Mouse (Mus musculus) layer of hippocampus, adult 18-20 months (tissue): ENCODE data around the gene Clec10a. TPM values are rescaled to one million over a fixed set of nuclear protein-coding genes. Genes with fewer than 3 reads are reported as not detected.
A peak's percentile ranks its signal among the peaks of the same experiment; 100 is the strongest.

Source experiments
- DNase-seq, 2 experiments: peaks; one replicate each; pipeline ENCODE4 v3.0.0; 2022; ENCODE audit warnings: low spot score in 2 of 2
- total RNA-seq, 2 experiments: library from RNA; stranded (reverse); gene quantifications; 2 replicates each; pipeline ENCODE4 v1.2.3; 2021

Clec10a gene
- total RNA-seq, 2 experiments from 2014 or later: 0.71 to 0.92 TPM

DNA sequence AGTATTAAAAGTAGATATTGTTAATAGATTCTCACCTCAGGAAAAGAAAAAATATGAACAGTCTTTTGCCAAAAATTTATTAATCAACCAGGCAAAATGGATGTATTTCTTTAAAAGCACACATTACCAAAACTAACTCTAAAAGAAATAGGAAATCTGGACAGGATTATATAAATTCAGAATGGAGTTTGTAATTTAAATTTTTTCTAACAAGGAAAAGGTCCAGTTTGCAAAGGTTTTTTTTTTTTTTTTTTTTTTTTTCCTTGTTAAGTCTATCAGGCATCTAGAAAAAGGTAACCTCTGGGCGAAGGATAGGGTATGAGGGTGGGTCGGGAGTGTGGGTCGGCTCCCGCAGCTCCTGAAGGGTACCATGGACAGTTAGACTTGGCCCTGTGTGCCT is 24.5 kb downstream of the Clec10a start:
- DNase-seq: no peak

DNA sequence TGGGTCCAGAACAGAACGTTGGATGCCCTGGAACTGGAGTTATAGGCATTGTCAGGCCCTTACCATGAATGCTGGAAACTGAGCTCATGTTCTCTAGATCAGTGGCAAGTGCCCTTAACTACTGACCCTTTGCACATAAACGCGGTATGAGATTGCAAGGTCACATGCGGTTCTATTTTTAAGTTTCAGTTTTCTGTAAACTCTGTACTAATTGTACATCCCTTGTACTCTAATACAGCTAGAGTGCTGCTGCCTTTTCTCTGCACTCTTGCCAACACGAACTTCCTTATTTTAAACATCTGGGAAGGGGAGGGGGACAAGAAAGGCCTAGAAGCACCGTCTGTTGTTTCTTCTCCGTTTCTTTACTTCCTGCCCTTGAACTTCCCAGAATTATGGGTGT is 29.1 kb downstream of the Clec10a start:
- DNase-seq: no peak

DNA sequence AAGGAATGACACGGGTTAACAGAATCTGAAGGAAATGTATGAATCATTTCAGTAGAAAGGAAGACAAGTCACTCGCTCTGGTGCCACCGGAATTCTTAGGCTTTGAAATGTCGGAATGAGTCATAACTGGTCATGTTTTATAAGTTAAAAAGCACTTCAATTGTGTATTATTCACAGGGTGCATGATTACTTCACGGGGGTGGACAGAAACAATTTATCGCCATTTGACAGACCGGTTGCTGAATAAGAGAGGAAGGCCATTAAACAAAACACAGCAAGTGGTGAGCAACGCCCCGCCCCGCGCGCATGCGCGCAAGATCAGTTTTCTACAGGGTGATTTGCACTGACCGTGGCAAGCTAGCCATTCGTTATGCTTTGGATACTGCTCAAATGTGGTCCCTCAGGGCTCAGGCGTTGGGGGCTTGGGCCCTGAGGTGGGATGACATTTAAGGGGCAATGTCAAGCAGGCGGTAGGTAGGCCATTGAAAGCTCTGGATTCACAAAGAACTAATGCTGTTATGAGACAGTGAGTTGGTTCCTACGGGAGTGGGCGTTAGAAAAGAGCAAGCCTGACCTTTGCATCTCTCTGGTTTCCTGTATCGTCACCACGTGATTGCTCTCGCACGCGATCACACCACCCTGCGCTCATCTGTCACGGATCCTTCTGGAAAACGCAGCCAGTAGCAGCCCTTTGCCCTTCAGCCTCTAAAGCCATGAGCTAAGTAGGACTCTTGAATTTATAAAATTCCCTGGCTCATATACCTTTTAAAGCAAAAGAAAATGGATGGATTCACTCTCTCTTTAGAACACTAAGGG is 33.5 kb downstream of the Clec10a start:
- DNase-seq: no peak

DNA sequence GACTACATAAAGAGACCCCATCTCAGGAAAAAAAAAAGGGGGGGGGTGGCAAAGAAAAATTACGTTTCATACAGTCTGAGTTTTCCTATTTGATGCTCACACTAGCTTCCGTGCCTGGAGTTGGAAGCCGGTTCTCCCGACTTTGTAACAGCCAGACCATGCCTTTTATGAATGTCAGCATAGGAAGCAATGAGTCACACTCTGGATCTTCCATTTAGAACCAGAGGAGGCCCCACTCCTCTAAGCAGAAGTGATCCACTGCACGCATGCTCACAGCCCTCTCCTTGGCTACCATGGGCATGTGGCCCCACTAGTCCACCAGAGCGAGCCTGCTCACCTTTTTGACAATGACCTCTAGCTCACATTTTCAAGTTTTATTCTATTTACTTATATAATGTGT is 35.2 kb downstream of the Clec10a start:
- no peak for DNase-seq

DNA sequence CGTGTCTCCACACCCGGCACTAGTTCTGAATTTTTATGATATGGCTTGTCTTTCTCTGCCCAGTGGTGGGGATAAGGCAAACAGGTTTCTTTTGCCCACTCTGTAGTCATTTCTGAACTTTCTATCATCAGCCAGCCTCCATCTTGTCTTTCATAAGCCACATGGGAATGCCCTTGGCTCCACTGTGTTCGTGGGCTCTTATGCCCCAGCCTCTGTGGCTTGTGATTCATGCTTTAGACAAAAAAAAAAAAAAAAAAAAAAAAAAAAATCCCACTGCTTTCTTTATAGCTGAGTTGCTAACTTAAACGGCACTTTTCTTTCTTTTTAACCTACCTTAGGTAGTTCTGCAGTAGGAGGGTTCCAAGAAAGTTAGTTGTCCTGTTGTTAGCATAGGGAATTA is 36.2 kb downstream of the Clec10a start:
- DNase-seq: no peak

DNA sequence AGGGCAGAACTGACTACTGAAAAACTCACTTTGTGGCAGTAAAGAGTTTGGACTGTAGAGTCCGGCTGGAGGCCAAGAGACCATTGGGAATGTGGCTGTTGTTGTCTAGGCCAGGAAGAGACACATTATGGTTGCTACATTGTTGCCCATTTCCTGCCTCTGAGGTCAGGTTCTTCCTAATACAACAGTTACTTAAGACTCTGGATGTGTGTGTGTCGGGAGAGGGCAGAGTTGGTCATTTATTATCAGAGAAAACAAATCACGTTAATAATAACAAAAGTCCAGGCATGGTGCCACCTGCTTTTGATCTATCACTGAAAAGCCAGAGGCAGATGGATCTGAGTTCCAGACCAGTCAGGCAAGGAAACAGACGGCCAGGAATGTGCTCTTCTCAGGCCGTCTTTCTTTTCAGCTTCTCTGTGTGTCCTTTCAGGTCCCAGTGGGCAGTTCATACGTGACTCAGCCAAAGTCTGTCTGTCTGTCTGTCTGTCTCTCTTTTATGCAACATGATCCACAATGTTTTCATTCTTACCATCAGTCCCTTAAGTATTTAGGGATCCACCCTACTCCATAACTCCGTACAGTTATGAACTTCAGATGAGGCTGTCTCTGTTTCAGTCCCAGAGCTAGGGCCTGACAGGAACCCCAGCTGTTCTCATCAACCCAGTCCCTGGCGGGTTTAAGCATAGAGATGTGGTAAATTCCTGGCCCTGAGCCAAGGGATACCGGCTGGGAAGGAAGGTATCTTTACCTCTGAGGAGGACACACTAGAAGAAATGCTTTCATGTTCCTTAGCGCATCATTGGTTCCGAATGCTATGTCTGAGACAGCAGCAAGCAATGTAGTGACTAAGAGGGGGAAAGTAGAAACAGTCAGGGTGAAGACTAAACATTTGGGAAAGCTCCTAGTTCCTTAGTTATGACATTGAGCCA is 37.6 kb downstream of the Clec10a start:
- no peak for DNase-seq

DNA sequence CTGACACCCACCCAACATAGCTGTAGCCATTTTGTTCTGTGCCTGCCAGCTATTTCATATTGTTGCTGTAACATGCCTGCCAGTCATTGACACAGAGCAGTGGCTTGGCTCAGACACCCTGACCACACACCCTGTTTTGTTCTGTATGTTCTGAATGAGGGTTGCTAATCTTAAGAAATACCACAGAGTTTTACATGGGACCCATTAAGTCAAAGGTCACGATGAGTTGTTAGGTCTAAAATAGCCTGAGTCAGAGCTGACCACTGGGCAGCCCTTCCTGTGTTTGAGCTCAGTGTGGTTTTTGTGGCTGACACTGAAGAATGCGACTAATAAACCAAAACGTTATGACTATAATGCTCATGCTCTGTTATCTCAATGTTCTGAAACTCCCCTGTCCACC is 42.3 kb downstream of the Clec10a start:
- no peak for DNase-seq

DNA sequence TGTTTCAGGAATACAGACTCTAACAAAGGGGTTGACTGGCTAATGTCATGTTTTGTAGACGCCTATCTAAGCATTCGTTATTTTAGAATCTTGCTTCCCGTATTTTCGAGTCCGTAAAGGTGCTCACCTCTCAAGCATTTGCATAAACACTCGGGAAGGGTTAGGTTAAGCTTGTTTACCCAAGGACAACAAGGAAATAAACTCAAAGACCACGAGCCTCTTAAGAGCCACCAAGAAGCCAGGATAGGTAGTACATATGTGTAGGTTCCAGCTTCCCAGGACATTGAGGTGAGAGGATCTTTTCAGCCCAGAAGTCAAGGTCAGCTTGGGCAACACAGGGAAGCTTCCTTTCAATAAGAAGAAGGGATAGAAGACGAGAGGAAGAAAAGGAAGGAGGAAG is 43.1 kb downstream of the Clec10a start:
- no peak for DNase-seq

DNA sequence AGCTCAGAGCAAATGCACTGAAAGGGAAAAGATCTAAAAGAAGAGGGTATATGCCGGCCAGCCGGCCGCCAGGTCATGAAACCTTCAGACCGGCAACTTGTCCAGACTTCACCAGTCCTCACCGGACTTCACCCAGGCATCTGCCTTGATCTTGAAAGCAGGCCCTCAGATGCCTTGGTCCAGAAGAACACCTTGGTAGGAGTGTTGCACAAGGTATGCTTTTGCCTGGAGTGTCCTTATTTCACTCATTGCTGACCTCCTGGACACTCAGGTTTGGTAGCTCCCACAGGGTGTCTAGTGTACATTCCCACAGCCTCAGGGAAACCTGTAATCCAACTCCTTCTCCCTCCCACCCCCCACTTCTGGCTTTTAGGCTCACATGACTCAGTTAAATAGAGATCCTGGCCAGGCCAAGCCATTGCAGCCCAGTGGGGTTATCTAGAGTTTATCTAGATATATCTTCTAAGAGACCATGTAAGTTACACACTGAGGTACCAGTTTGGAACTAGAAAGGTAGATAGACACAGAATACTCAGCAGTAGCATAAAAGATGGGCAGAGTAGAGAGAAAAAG is 44.1 kb downstream of the Clec10a start:
- no peak for DNase-seq

DNA sequence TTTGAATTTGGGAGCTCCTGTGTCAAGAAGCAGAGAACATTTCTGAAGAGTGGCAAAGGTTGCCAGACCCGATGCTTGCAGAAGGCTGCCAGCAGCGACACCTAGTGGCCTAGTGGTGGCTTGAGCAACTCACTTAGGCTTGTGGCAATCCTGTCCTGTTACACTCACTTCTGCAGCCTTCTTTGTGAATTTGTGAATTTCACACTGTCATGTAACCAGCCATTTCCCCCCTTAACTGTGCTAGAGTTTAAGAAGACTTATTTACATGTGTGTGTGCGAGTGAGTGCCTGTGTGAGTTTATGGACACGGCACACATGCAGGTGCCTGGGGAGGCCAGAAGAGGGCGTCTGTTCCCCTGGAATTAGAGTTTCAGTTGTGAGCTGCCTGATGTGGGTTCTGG is 45.7 kb downstream of the Clec10a start:
- peak in 1 of 2 experiments; percentile 80 for DNase-seq

DNA sequence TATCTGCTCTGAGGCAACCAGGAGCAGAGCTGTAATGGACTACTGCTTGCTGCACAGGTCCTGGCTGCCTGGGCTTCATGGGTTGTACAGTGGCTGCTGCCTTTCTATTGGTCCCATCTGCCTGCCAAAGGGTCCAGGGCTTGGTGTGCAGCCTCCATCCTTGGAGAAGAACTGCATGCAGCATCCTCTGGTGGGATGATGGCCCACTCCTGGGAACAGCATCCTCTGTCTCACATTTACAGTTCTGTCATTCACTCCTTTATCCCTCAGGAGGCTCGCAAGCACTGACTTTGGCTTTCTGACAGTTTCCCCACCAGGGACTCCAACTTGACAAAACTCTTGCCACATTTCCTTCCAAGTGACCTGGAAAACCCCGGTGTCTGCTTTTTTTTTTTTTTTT is 50.8 kb downstream of the Clec10a start:
- no peak for DNase-seq

DNA sequence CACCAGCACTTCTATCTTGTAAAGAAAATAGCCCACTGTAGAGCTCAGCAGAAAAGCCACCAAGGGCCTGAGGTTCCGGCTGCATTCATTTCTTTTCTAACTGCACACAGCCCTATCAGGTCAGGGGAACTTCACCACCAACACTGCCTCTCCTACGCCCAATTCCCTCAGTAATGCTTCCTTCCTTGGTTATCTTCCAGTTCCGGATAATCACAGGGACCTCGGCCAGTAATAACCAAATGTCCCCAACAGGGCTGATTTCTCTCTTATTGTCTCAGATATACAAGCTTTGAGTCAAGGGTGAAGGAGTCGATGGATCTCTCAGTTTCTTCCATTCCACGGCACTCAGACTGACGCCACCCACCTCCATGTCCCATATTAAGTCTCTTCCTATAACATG is 51.3 kb downstream of the Clec10a start:
- DNase-seq: no peak

DNA sequence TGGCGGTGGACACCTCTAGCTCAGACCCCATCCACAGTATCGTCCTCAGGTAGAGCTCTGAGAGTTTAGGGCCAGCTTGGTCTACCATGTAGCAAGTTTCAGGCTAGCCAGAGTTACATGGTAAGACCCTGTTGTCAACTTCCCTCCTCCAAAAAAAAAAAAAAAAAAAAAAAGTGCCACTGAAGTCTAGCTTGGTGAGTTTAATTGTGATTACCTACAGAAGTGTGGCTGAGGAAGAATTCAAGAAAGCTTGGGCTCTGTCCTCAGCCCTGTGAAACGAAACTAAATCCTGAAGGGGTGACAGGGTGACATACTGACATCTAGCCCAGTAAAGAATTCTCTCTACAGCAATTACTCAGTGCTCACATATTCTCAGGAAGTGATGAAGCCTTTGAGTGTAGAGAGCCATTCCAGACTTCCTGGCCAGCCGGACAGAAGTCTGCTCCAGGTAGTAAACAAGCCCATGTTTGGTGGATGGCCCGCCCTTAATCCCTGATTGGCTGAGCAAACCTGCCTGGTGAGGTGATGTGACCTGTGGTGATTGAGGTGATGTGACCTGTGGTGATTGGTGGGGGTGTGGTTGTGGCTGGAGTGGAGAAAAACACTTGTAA is 52.9 kb downstream of the Clec10a start:
- DNase-seq: no peak

DNA sequence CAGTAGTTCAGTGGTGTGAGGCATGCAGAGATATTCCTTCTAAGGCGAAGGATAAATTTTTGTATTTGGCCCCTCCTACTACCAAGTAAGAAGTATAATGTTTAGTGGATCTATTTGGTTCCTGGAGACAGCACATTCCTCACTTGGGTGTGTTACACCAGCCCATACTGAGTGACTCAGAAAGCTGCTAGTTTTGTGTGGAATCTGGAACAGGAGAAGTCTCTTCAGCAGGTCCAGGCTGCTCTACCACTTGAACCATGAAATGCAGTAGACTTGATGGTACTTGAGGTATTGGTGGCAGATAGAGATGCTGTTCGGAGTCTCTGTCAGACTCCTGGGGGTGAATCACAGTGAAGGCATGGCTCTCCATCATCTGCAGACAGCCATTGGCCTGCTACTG is 54.7 kb downstream of the Clec10a start:
- DNase-seq: no peak

DNA sequence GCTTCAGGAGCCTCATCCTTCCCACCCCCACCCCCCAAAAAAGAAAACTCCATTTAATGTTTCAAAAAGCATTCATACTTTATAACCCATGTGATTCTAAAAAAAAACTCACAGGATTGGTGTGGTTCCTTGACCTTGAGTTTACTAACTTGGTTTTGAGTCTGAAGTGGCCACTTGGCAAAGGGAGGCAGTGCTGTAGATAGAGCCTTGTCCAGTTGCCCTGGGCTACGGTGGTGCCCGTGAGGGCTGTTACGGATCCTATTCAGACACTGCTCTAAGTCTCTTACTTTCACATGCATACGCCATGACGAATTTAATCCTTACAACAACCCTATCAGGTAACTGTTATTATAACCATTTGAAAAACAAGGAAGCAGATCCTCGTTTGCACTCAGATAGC is 56.0 kb downstream of the Clec10a start:
- no peak for DNase-seq

DNA sequence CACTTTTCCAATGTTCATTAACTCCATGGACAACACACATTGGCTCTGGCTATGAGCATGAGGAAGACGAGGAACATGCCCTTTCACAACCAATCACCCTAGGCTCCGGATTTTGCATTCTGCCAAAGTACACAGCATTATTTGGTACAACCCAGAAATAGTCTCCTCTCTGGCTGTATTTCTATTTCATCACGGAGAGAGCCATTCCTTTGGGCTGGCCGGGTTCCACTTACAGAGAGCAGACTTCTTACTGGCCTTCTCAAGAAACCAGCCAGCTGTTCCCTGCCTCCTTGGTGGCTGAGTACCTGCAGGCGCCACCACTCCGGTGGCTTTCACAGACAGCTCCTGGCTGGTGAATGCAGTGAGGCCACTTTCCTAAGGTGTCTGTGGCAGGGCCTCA is 56.4 kb downstream of the Clec10a start, which contains the start of gene Slc16a11:
Slc16a11 (plus strand) TSS at position 330 of the 400 bp plus-strand sequence.
- no peak for DNase-seq

DNA sequence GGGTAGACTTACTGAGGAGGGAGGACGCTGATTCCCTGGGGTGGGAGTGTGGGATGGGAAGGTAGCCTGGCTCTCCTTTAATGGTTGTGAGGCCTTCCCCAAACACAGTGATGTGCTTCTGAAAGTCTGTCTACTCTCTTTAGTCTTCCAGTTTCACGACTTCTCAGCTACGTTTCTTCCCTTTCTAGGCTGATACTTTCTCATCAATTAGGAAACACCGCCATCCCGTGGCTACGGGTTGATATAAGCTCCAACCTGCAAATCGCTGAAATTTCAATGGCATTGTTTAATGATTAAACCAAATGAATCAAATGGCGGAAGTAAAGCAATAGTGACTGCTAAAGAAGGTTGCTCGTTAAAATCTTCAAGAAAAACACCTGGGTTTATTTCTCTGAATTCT is 56.9 kb downstream of the Clec10a start:
- DNase-seq: peak in 1 of 2 experiments; percentile 87

DNA sequence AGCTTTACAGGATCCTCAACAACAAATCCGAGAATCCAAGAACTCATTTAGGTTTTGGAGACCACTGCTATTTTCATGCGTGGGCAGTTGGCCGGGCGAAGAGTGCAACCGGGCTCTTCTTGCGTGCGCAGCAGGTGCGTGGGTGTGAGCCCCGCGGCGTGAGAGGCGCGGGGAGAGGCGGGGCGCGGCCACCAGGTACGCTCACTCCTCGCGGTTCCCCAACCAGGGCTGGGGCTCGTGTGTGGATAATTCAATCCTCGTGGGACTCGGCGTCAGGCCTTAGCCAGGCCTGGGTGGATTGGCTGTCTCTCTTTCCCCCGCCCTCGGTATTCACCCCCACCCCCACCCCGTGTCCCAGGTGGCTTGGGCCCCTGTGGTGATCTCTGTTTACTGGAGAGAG is 57.7 kb downstream of the Clec10a start:
- DNase-seq: peak in 1 of 2 experiments; percentile 49

DNA sequence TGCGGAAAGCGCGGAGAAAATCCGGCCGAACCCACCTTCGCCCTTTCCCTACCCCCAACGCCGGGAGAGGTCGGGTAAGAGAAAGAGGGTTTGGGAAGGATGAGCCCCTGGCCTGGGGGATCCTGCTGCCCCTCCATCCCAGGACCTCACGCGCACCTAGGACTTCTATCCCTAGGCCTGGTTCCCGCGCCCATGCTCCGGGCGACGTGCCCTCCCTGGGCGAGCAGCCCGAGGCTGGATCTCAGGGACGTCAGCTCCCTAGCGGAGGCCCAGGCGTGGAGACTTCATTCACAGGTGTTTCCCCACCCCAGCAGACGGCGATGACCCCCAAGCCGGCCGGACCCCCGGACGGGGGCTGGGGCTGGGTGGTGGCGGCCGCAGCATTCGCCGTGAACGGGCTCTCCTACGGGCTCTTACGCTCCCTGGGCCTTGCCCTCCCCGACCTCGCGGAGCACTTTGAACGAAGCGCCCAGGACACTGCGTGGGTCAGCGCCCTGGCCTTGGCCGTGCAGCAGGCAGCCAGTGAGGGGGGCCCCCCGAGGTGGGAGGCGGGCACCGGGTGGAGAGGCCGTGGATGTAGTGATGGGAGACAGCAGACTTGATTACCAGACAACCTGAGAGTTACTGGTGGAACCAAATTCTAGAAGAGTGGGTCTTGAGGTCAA is 58.3 kb downstream of the Clec10a start:
- no peak for DNase-seq

DNA sequence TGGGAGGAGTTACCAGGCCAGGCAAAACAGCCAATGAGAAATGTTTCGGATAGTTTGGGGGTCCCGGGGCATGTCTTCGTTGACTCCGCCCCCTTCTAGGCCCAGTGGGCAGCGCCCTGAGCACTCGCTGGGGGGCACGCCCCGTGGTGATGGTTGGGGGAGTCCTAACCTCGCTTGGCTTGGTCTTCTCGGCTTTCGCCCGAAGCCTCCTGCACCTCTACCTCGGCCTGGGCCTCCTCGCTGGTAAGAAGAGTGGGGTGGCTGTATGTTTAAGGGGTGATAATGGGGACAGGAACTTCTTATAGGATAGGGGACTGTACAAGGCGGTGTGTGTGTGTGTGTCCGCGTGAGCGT is 58.8 kb downstream of the Clec10a start:
- DNase-seq: no peak

DNA sequence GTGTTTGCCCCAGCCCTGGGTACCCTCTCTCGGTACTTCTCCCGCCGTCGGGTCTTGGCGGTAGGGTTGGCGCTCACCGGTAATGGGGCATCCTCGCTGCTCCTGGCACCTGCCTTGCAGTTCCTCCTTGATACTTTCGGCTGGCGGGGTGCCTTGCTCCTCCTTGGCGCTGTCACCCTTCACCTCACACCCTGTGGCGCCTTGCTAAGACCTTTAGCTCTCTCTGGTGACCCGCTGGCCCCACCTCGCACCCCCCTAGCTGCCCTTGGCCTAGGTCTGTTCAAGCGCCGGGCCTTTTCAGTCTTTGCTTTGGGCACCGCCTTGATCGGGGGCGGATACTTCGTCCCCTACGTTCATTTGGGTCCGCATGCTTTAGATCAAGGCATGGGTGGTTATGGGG is 59.3 kb downstream of the Clec10a start:
- no peak for DNase-seq
